Mouse (Mus musculus) kidney, postnatal 0 days (tissue): Measurements from ENCODE around the gene Vangl1. TPM values are rescaled to one million over a fixed set of nuclear protein-coding genes. Genes with fewer than 3 reads are reported as not detected.

Experiments
- ATAC-seq: fragments of 200-750 bp; cut with Nextera tagmentation; replicated peaks from 2 replicates; pipeline ENCODE4 v1.8.0; 2017; ENCODE audit warnings: low read depth, moderate number of reproducible peaks, moderate TSS enrichment, moderate library complexity; ENCODE audit not compliant: low FRiP score
- DNase-seq: peaks from one replicate; pipeline ENCODE4 v3.0.0-alpha.2; 2016; ENCODE audit warnings: low spot score
- H3K27ac ChIP-seq: fragments of 300-500 bp; sonication (generic); 2 replicates; pipeline ENCODE4 v1.5.1; 2014; ENCODE audit warnings: mild to moderate bottlenecking
- H3K27me3 ChIP-seq: fragments of 300-500 bp; sonication (generic); 2 replicates; pipeline ENCODE4 v1.6.1; 2014; ENCODE audit warnings: low read length, mixed read lengths; ENCODE audit not compliant: insufficient read depth
- H3K36me3 ChIP-seq: fragments of 300-500 bp; sonication (generic); 2 replicates; pipeline ENCODE4 v1.6.1; 2014; ENCODE audit warnings: low read length, mixed read lengths; ENCODE audit not compliant: insufficient read depth
- H3K4me1 ChIP-seq: fragments of 300-500 bp; sonication (generic); replicated peaks from 2 replicates; pipeline ENCODE4 v1.6.1; 2014; ENCODE audit warnings: antibody characterized with exemption, low read length, mixed read lengths; ENCODE audit not compliant: insufficient read depth
- H3K4me2 ChIP-seq: fragments of 300-500 bp; sonication (generic); 2 replicates; pipeline ENCODE4 v1.6.1; 2014; ENCODE audit warnings: mild to moderate bottlenecking, low read length, moderate library complexity, mixed read lengths
- H3K4me3 ChIP-seq: fragments of 300-500 bp; sonication (generic); replicated peaks from 2 replicates; pipeline ENCODE4 v1.5.1; 2014; ENCODE audit warnings: low read depth, low read length
- H3K9ac ChIP-seq: fragments of 300-500 bp; sonication (generic); 2 replicates; pipeline ENCODE4 v1.6.1; 2014; ENCODE audit warnings: low read depth, low read length
- H3K9me3 ChIP-seq: fragments of 300-500 bp; sonication (generic); replicated peaks from 2 replicates; pipeline ENCODE4 v1.6.1; 2016; ENCODE audit warnings: low read length, inconsistent platforms, mixed read lengths
- CTCF ChIP-seq: IDR thresholded peaks from 2 replicates; pipeline ENCODE4 v1.5.1; 2016; ENCODE audit warnings: antibody characterized with exemption, low read depth, mild to moderate bottlenecking, moderate library complexity
- WGBS: fragments of 180-500 bp; shearing (Covaris S2); extraction: QIAGEN DNeasy Blood & Tissue Kit; methylation state at CpG from one replicate; pipeline ENCODE4 v1.1.7; 2014; 5-methylcytosine and 5-hydroxymethylcytosine counted together
- polyA plus RNA-seq: library from polyadenylated mRNA; unstranded; fragments of >200 nt; fragmentation: Nextera tagmentation; extraction: Ambion mirVana; gene quantifications from 2 replicates; pipeline ENCODE4 v1.2.1, GENCODE M21; 2015

The Vangl1 gene
- polyA plus RNA-seq, 1 experiment from 2014 or later, result 12.8 TPM

- H3K4me1 ChIP-seq, result peaks cover 29% of the 10 kb centered on the region; the same call in 1 of the 2 replicates
- ATAC-seq, result no peak
- H3K9me3 ChIP-seq, result no peaks in the 10 kb centered on the region
- peak overlapping the region; percentile 60 for H3K4me3 ChIP-seq
- no peaks in the 10 kb centered on the region for H3K36me3 ChIP-seq
- H3K4me2 ChIP-seq, result peak overlapping the region; percentile 89
- no peak for DNase-seq
- H3K9ac ChIP-seq, result peak overlapping the region; percentile 78; the same call in 1 of the 2 replicates
- no peaks in the 10 kb centered on the region for H3K27me3 ChIP-seq
- no peak for TF ChIP-seq CTCF
- no peak overlapping the region for H3K27ac ChIP-seq
- 12% methylated on average over 7 of the region's 7 CpGs for WGBS
Observed at GRCm38 (mm10) chr3:102203131-102203530, 1.4 kb downstream of the Vangl1 start.

- Histone ChIP-seq H3K9ac (no peak overlapping the region), H3K4me1 (peaks cover 46% of the 10 kb centered on the region), H3K4me3 (no peak overlapping the region), H3K36me3 (no peaks in the 10 kb centered on the region), H3K4me2 (no peak overlapping the region), H3K9me3 (no peaks in the 10 kb centered on the region), H3K27me3 (no peaks in the 10 kb centered on the region), H3K27ac (no peak overlapping the region)
- 29% methylated on average over 4 of the region's 4 CpGs for WGBS
- ATAC-seq, result no peak
- no peak for TF ChIP-seq CTCF
- no peak for DNase-seq
Observed at GRCm38 (mm10) chr3:102199991-102200390, 4.5 kb downstream of the Vangl1 start.

GRCm38 (mm10) chr3:102199226-102199625 lies 5.3 kb downstream of the Vangl1 start:
- no peak overlapping the region for H3K4me2 ChIP-seq
- 74% methylated on average over 4 of the region's 4 CpGs for WGBS
- TF ChIP-seq CTCF, result no peak
- ATAC-seq (no peak), DNase-seq (no peak)
- no peaks in the 10 kb centered on the region for H3K9me3 ChIP-seq
- no peaks in the 10 kb centered on the region for H3K27me3 ChIP-seq
- H3K27ac ChIP-seq, result no peak overlapping the region
- H3K36me3 ChIP-seq, result no peaks in the 10 kb centered on the region
- no peak overlapping the region for H3K4me3 ChIP-seq
- peaks cover 52% of the 10 kb centered on the region for H3K4me1 ChIP-seq
- no peak overlapping the region for H3K9ac ChIP-seq

GRCm38 (mm10) chr3:102198446-102198845 lies 6.0 kb downstream of the Vangl1 start:
- no peaks in the 10 kb centered on the region for H3K27me3 ChIP-seq
- no peaks in the 10 kb centered on the region for H3K36me3 ChIP-seq
- ATAC-seq, result no peak
- no peak overlapping the region for H3K9ac ChIP-seq
- H3K4me2 ChIP-seq, result no peak overlapping the region
- H3K4me3 ChIP-seq, result no peak overlapping the region
- no peak for DNase-seq
- no peaks in the 10 kb centered on the region for H3K9me3 ChIP-seq
- TF ChIP-seq CTCF, result no peak
- peaks cover 60% of the 10 kb centered on the region for H3K4me1 ChIP-seq
- WGBS, result 51% methylated on average over 6 of the region's 6 CpGs
- H3K27ac ChIP-seq, result no peak overlapping the region

GRCm38 (mm10) chr3:102197746-102198145 lies 6.7 kb downstream of the Vangl1 start:
- DNase-seq (peak; percentile 70), ATAC-seq (no peak)
- Histone ChIP-seq H3K27ac (0 out of 2 replicates have a peak overlapping the region, but pooled peaks have one; percentile 21), H3K4me2 (no peak overlapping the region), H3K4me1 (peaks cover 67% of the 10 kb centered on the region), H3K9me3 (no peaks in the 10 kb centered on the region), H3K36me3 (no peaks in the 10 kb centered on the region), H3K9ac (peak overlapping the region; percentile 5; the same call in 1 of the 2 replicates), H3K27me3 (no peaks in the 10 kb centered on the region), H3K4me3 (no peak overlapping the region)
- 15% methylated on average over 5 of the region's 5 CpGs for WGBS
- no peak for TF ChIP-seq CTCF

- Histone ChIP-seq H3K9ac (no peak overlapping the region), H3K4me2 (no peak overlapping the region), H3K27me3 (no peaks in the 10 kb centered on the region), H3K4me1 (peaks cover 72% of the 10 kb centered on the region), H3K9me3 (no peaks in the 10 kb centered on the region), H3K36me3 (no peaks in the 10 kb centered on the region), H3K4me3 (no peak overlapping the region), H3K27ac (no peak overlapping the region)
- DNase-seq (no peak), ATAC-seq (no peak)
- no peak for TF ChIP-seq CTCF
- WGBS, result 54% methylated on average over 5 of the region's 5 CpGs
Observed at GRCm38 (mm10) chr3:102197152-102197551, 7.3 kb downstream of the Vangl1 start.

GRCm38 (mm10) chr3:102196166-102196565 lies 8.3 kb downstream of the Vangl1 start:
- H3K36me3 ChIP-seq, result no peaks in the 10 kb centered on the region
- DNase-seq (no peak), ATAC-seq (no peak)
- no peak for TF ChIP-seq CTCF
- H3K4me1 ChIP-seq, result peaks cover 72% of the 10 kb centered on the region
- H3K9ac ChIP-seq, result no peak overlapping the region
- no peak overlapping the region for H3K4me2 ChIP-seq
- WGBS, result 64% methylated on average over 9 of the region's 9 CpGs
- H3K27me3 ChIP-seq, result no peaks in the 10 kb centered on the region
- no peak overlapping the region for H3K27ac ChIP-seq
- H3K4me3 ChIP-seq, result no peak overlapping the region
- H3K9me3 ChIP-seq, result no peaks in the 10 kb centered on the region
